Mouse (Mus musculus): Measurements from ENCODE around the gene Cntn2. TPM values are rescaled to one million over a fixed set of nuclear protein-coding genes. Genes with fewer than 3 reads are reported as not detected.

Gene Cntn2
- total RNA-seq, 2 experiments from 2014 or later: 0.05 to 0.35 TPM

DNA sequence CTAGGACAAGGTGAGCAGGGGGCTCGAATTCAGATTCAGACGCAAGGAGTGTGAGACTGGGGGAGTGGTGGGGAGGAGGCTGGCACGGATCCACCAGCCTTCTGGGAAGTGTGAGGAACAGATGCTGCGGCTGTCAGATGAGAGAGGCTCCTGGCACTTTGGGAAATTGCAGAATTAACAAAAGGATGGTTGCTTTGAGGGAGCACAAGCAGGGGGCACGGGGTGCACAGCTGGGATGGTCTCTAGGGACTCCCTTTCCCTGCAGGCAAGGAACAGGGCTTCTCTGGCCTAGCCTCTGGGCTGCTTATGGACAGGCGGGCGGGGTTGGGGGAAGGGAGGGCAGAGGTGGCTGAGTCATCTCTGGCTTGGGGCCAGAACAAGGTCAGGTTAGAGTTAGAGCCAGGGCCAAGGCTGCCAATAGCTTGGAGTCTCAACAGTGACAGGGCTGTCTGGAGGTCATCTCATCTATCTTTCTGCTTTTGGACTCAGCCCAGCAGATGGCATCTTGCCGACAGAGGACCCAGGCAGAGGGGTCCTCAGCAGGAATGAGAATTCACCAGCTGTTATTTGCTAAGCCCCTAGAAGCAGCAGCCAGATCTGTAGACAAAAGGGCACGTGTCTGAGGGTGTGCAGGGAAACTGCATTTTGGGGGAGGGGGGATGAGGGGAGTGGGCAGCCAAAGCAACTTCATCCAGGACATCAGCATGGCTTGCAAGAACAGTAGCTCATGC, 15.0 kb upstream of the Cntn2 start:
- peak; percentile 71 for DNase-seq

DNA sequence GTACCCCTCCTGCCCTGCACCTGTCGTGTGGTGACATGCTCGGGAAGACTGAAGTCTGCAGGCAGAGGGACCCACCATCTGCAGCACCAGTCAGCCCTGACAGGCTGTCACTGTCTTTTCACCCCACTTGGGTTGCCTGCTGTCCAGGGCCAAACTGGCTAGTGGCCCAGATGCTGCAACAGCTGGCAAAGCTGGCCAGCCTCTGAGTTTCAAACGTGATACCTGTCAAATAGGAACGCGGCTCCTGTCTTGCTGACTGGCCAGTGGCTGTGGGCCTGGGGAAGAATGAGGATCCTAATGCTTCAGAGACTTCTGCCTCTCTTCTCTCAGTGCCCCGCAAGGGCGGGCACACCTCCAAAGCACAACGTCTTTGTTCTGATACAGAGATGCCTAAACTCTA, 733 bp upstream of the Cntn2 start:
- DNase-seq: peak; percentile 48

DNA sequence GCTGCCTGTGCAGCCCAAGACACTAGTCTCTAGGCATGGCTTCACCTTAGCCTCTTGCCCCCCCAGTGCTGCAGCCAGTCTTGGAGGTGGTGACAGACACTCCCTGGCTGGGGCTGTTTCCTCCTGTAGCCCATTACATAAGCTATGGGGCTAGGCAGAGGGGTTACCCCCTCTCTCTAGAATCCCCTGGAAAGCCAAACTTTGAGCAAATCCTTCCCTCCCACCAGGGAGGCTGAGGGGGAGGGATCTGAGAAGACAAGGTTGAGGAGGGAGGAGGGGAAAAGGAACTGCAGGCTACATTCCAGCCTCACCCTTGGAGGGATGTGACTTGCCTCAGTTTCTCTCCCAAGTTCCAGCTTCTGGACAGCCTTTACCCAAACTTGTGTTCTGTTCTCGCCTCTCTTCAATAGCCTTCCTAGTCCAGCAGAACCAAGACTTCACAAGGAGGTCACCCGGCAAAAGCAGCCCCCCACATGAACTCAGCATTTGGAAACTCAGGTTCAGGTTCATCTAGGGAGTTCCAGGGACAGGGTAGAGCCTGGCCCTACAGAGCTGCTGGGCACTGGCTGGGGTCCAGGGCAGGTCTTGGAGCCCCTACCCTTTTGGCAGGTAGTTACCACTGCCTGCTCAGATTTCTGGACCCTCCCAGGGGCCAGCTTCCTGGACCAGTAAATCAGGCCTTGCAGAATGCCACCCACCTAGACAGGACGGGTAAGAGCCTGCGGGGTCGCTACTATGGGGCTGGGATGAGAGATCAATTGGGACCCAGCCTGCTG, 1.0 kb downstream of the Cntn2 start:
- no peak for DNase-seq

DNA sequence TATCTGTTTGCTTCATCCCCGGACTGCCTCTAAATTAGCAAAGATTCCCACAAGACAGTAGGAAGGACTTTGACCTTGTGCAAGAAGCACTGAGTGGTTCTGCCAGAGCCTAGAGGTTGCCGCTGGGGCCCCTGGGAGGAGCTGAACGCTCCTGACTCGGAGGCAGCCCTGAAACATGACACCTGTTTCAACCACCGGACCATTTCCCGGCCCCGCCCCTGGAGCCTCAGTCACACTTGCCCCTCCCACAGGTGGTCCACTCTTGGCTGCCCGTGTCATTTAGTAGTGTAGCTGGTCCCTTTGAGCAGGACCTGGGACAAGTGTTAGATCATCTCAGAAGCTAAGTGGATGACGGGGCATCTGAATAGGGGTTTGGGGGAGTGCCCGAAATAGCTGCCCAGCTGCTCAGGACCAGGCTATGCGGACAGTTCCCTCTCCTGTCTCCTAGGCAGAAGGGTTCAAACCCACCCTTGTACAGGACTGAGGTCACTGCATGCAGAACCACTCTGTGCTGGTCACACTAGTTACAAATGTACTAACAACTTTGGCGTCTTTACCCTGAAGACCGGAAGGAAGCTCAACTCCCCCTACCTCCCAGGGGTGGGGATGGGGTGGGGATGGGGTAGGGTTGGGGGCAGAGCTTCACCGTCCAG, 1.8 kb downstream of the Cntn2 start:
- DNase-seq: no peak

DNA sequence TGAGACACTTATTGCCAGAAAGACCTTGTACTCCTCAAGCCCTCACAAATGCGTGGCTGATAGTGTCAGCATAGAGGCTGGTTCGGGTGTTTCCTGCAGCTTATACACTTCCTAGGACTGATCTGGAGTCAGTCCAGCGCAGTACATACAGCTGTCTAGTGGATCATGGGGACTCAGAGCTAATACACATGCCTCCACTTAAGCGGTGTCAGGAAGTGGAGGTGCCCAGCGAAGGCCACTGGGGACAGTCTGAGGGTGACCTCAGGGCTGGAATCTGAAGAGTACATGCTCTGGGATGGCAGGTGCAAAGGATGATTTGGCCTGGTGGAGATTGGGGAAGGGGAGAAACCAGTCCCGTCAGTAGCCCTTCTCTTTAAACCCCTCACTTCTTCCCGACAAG, 2.4 kb downstream of the Cntn2 start:
- DNase-seq: no peak

DNA sequence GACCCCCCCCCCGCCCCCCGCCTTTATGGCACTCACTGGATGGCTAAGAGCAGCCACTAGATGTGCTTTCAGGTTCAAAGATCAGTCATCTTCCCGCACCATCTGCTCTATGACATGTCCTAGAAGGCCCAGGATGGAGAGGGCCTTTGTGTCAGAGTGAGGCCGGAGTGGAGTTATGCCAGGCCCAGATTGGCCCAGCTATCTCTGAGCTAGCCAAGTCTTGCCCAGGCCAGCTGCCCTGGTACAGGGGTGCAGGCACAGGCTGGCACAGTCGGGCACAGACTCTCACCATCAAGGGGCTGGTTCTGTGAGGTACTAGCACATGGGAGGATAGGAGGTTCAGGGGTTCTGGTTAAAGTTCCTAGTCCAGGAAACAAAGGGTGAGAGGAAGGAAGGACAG, 5.3 kb downstream of the Cntn2 start:
- no peak for DNase-seq

DNA sequence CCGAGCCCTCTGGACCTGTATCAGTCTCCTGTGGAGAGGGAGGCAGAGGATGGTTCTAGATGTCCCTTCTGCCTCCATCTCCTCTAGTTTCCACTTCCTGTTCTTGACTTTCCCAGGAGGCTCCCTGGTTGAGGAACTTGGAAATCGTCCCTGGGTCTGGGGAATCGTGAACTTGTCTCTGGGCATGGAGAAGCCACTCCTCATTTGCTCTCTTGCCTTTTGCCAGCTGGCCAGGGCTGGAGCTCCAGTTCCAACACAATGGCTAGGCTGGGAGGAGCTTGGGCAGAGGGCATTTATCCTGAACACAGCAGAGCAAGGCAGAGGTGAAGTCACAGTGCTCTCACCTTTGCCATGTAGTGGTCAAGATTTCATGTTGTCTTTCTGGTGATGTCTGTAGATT, 6.6 kb downstream of the Cntn2 start:
- no peak for DNase-seq

DNA sequence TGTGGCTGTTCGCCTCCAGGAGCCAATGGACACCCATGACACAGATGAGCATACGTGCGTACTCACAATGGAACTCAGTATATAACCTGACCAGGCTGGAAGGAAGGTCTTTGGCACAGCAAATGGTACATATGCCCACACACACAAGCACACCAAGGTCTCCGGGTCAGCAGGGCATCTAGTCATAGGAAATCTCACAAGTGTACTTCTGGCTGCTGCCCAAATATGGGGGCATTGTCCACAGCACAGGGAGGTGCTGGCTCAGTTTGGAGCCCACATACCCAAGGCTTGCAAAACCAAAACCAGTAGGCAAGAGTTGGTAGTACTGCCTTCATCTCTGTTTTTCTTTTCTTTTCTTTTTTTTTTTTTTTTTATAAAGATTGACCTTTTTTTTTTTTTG, 7.5 kb downstream of the Cntn2 start:
- no peak for DNase-seq

DNA sequence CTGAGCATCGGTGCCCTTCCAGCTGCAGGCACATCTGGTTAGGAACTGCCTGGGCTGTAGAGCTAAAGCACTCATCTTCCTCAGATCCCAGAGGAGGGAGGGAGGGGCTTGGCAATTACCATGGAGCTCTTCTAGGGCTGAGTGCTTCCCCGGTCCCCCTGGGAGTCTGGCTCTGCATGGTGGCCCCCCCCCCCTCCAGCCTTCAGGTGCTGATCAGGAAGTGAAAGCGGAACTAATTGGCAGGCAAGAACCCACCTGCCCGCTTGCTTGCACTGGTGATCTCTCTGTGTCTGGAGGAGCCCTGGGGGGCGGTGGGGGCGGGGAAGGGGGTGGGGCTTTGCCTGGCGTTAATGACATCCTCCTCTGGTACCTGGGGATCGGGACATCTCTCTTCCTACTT, 9.2 kb downstream of the Cntn2 start:
- no peak for DNase-seq

DNA sequence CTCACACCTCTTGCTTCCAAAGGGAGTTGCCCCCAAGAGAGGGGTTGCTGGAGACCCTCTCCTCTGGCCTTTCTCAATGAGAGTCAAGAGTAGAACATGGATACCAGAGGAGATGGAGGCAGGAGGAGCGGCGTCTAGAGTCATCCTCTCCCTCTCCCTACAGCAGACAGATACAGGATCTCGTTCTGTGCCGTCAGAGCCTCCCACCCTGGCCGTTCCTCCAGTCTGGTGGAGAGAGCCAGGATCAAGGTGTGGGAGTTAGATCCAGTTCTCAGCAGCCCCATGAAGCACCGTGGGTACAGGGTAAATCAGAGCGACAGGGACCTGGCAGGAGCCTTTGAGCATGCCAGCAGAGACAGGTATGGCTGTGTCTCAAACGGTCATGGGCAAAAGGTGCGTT, 10.5 kb downstream of the Cntn2 start:
- DNase-seq: no peak

DNA sequence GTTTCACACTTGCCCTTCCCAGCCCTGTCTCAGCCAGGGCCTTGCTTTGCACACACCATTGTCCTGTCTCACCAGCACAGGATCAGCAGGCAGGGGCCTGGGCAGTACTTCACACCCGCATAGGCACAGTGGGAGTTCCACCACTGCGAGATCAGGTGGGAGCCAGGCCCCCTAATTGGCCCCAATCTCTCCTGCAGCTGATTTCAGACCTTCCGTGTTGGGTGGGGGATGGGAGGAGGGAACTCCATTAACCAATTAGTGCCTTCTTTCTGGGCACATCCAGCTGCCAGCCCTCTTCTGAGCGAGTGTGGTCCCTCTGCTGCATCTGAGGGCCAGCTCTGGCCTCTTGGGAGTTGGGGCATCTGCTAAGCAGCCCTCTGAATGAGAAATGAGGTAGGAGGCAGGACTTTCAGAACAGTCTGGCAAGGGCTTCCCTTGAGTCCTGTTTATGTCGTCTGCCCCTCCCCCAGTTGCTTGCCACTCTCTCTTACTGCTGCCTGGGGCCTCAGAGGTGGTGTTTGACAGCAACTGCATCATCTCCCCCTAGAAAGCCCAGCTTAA, 12.3 kb downstream of the Cntn2 start:
- no peak for DNase-seq

DNA sequence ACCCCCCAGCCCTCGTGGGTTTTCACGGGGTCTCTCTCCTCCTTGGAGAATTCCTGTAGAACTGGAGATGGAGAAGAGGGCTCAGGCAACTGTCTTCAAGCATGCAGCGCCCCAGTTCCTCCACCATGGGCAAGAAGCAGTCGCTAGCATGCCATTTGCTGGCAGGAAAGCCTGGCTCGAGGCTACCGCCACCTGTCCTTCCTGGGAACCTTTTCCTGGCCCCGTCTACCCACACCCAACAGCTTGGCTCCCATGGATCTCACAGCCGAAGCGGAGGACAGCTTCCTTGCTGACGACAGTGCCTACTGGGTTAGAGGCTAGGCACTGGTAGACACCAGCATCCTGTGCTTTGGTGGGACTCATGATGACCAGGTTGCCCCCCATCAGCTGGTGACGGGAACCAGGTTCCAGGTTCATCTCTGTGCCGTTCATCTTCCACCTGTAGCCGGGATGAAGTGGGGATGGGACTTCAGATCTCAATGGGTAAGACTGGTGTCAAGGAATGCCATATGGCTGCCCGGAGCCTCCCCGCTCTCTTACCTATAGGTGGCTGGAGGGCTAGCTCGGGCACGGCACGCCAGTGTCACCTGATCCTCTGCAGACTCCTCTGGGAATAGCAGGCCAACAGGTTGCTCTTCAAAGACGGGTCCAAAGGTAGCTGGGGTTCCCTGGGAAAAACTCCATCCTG, 14.3 kb downstream of the Cntn2 start:
- no peak for DNase-seq

DNA sequence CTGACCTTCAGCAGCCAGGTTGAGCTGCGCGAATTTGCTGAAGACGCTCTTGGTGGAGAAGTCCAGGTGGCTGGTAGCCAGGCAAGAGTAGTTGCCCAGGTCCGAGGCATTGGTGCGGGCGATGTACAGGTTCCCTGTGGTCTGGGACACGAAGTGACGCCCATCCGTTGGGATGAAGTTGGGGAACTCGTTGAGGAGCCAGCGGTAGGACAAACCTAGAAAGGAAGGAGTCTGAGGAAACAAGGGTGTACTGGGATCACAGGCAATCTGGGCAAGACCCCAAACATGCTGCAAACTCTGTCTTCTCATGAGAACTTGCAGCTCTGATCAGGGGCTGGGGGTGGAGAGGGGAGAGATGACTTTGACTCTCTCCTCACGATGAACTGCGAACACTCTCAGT, 15.0 kb downstream of the Cntn2 start:
- no peak for DNase-seq

DNA sequence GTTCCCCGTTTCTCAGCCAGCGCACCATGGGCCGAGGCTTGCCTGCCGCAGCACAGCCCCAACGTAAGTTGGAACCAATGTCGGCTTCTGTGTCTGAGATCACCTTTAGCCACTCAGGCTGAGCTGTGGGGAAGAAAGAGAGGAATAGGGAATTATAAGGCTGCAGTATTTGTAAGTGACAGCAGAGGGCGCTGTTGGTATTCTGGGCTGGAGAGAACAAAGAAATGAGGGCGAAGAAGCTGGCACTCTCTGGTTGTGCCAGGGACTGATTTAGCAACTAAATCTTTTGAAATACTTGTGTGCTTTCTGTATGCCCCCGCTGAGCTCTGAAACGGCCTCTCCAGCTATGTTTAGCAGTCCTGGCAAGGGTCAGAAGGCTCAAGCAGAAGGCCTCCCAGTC, 17.2 kb downstream of the Cntn2 start:
- DNase-seq: no peak

DNA sequence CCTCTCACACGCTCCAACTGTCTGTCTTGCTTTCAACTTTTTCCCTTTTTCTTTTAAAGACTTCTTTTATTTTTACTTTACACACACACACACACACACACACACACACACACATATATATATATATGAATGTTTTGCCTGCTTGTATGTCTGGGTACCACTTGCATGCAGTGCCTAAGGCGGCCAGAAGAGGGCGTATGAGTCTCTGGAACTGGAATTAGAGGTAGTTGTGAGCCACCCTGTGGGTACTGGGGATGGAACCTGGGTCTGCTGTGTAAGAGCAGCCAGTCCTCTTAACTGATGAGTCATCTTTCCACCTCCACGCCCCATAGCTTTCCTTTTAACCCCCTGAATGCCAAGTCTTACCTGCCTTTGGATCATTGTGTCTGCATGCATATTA, 19.1 kb downstream of the Cntn2 start:
- DNase-seq: no peak

DNA sequence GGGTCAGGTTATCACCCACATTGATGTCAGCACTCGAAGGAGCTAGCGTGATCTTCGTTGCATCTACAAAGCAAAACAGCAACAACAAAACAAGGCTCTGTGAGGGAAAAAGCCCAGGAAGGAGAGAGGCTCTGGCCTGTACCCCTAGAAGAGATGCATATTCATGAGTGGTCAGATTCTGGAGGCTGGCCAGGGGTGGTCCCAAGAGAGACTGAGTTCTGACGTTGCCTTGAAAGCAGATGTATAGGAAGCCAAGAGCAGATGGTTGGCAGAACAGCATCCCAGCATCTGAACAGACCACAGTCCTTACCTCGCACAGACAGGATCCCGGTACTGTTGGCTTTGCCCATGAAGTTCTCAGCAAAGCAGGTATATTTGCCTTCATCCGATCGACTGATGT, 20.0 kb downstream of the Cntn2 start:
- DNase-seq: no peak

DNA sequence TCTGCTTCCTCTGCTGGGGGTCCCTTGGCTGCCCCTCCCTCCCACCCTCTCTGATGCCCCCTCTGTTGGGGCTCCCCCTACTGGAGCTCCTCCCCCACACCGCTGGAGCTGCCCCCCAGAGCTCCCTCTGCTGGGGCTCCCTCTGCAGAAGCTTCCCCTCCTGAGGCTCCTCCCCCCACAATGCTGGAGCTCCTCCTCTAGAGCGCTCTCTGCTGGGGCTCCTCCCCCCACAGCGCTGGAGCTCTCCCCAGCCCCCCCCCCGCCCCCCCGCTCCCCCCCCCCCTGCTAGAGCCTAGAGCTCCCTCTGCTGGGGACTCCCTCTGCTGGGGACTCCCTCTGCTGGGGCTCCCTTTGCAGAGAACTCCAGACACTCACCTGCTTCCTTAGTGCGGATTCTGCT, 22.3 kb downstream of the Cntn2 start:
- DNase-seq: peak; percentile 72

DNA sequence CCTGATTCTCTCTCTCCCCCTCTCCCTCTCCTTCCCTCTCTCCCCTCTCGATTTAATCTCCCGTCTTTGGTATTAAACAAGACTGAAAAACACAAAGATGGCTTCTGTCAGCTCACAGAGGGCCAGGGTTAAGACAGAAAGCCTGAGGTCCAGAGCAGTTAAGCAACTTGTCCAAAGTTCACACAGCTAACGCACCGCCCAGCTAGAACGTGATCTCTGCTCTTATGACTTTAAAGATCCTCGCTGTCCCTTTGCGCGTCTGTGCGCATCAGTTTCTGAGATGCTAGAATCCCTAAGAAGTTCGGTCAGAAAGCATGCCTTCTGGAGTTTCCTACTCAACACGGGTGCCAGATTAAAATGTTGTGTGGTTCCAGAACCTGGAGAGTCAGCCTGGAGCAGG, 23.3 kb downstream of the Cntn2 start:
- DNase-seq: no peak

DNA sequence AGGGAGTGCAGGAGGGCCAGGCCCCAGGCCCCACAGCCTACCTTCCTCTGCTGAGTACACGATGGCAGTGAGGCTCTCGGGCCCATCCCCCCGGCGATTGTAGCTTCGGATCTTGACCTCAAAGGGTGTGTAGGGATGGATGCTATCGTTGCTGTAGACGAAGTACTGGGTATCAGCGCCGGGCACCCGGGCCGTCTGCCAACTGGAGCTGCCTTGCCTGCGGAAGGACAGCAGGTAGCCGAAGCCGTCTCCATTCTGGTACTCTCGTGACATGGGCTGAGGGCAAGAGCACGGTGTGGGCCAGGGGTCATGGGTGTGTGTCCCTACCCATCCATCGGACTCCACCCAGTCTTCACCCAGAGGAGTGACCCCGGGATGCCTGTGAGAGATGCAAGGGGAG, 24.4 kb downstream of the Cntn2 start:
- DNase-seq: no peak

DNA sequence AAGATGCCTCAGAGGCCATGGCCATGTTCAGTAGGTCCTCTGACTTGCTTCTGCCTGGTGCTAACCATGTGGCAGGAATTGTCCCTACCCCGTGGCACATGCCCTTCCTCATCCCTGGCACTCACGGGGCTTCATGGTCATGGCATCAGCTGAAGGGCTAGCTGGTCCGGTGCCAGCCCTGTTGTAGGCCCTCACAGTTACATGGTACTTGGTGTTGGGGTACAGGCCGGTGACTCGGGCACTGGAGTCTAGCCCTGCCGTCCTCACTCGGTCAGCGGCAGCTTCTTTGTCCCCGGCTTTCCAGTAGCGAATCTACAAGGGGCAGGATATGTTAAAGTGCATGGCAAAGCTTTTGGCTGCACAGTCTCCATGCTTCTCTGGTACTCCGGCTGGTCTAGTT, 26.3 kb downstream of the Cntn2 start:
- no peak for DNase-seq

DNA sequence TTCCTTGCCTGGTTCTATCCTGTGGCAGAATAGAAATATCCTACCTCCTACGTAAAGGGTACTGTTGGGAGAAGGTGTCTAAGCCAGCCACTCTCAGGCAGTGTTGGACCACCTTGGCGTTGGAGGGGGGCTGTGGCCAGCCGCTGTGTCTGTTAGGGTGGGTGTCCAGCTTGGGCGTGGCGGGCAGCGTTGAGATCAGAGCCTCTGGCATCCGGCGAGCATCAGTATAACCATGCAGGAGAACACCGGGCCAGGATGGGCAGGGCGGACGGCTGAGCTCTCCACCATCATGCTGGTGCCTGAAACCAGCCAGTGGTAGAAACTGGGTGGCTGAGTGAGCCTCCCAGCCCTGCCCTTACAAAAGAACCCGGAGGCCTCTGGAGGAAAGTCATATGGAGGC, 27.7 kb downstream of the Cntn2 start:
- no peak for DNase-seq

DNA sequence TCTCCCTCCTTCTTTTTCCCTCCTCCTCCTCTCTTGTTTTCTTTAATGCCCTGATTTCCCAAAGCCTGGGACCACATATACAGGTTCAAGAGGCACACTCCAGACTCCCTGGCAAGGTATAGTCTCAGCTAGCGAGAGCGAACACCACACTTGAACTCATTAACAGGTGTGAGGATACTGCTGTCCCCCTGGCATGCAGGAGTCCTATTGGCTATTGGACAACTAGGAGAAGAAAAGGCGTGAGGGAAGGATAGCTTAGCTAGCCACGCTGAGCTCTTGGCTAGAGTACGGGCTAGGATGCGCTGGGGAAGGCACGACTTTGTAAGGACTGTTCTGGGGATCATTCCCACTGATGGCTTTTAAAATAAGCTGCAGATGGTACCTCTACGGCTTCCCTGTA, 30.9 kb downstream of the Cntn2 start:
- no peak for DNase-seq

DNA sequence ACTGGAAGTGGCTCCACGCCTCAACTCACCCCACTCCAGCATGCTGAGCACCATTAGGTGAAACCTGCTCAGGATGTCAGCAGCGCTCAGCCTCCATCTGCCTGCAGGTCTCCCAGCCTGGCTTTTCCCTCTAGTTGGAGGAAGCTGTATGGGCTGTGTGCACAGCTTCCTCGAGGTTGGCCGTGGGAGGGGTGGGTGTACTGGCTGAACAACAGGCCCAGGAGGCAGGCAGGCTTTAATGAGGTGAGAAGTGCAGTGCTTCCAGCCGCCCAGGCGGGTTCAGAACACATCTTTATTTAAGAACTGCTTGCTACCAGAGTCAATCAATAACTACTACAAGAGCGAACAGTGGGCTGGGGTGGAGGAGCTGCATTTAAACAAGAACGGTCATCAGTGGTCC, 31.5 kb downstream of the Cntn2 start:
- DNase-seq: no peak

Data from gastrocnemius, postnatal 25 days (tissue).